Mouse (Mus musculus) limb, embryonic 11.5 days (tissue): Measurements from ENCODE around the gene Acot7. TPM values are rescaled to one million over a fixed set of nuclear protein-coding genes. Genes with fewer than 3 reads are reported as not detected.
A peak's percentile ranks its signal among the peaks of the same experiment; 100 is the strongest.

ENCODE experiments used
- ATAC-seq: fragments of 200-750 bp; cut with Nextera tagmentation; 2 replicates; pipeline ENCODE4 v1.8.0; 2017; ENCODE audit warnings: low read depth; ENCODE audit not compliant: insufficient number of reproducible peaks, low FRiP score, low TSS enrichment
- DNase-seq: peaks from one replicate; pipeline ENCODE4 v3.0.0-alpha.2; 2015; ENCODE audit warnings: low spot score
- H3K27ac ChIP-seq: fragments of 300-500 bp; sonication (generic); replicated peaks from 2 replicates; pipeline ENCODE4 v1.5.1; 2014; ENCODE audit warnings: low read depth, mild to moderate bottlenecking, low read length
- H3K27me3 ChIP-seq: fragments of 300-500 bp; sonication (generic); 2 replicates; pipeline ENCODE4 v1.6.1; 2014; ENCODE audit warnings: mild to moderate bottlenecking, low read length, mixed read lengths; ENCODE audit not compliant: control insufficient read depth, insufficient read depth
- H3K36me3 ChIP-seq: fragments of 300-500 bp; sonication (generic); 2 replicates; pipeline ENCODE4 v1.6.1; 2014; ENCODE audit warnings: mild to moderate bottlenecking, low read length, moderate library complexity, mixed read lengths; ENCODE audit not compliant: control insufficient read depth, insufficient read depth
- H3K4me1 ChIP-seq: fragments of 300-500 bp; sonication (generic); 2 replicates; pipeline ENCODE4 v1.6.1; 2014; ENCODE audit warnings: low read length, mixed read lengths; ENCODE audit not compliant: control insufficient read depth, insufficient read depth
- H3K4me2 ChIP-seq: fragments of 300-500 bp; sonication (generic); 2 replicates; pipeline ENCODE4 v1.6.1; 2014; ENCODE audit warnings: low read depth, mild to moderate bottlenecking, moderate library complexity; ENCODE audit not compliant: severe bottlenecking
- H3K4me3 ChIP-seq: fragments of 300-500 bp; sonication (generic); 2 replicates; pipeline ENCODE4 v1.5.1; 2014; ENCODE audit warnings: low read depth, low read length
- H3K9ac ChIP-seq: fragments of 300-500 bp; sonication (generic); 2 replicates; pipeline ENCODE4 v1.6.1; 2014; ENCODE audit warnings: mild to moderate bottlenecking, low read length
- H3K9me3 ChIP-seq: fragments of 300-500 bp; sonication (generic); 2 replicates; pipeline ENCODE4 v1.6.1; 2016; ENCODE audit warnings: low read length; ENCODE audit not compliant: control insufficient read depth
- WGBS: fragments of 180-500 bp; shearing (Covaris S2); extraction: QIAGEN DNeasy Blood & Tissue Kit; methylation state at CpG from one replicate; pipeline ENCODE4 v1.1.7; 2014; 5-methylcytosine and 5-hydroxymethylcytosine counted together
- polyA plus RNA-seq: library from polyadenylated mRNA; unstranded; fragments of >200 nt; fragmentation: Nextera tagmentation; extraction: Ambion mirVana; gene quantifications from 2 replicates; pipeline ENCODE4 v1.2.1, GENCODE M21; 2014

Gene Acot7
- 32.1 and 33.3 TPM in 2 replicates for polyA plus RNA-seq

DNA sequence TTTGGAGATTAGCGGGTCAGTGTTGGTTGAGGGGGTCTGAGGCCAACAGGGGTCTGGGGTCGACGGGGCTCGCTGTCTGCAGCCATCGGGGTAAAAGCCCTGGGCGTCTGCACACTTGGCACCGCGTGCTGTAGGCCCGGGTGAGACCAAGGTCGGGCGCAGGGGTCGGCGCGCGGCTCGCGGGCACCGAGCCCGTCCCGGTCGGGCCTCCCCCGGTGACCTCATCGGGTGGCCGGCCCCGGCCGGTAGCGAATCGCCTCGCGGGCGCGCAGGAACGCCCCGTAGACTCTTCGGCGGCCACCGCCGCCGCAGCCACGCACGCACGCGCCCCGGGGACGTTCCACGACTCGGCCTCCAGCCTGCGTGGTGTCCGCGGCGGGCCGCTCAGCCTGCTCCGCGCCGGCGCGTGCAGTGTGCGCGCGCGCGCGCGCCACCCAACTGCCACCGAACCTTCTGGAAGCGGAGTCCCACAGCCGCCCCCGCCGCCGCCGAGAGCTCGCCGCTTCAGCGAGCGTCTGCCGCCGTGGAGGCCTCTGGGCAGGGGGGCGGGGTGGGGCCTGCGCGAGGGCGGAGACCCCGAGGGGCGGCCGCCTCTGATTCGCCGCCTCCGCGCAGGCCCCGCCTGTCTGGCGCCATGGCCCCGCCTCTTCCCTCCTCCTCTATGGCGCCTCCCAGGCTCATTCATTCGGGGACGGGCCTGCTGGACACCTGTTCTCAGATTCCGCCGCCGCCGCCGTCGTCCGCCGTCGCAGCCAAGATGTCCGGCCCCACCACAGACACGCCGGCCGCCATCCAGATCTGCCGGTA, at the start of gene Acot7:
TSS of gene Acot7 (plus strand) at position 598 of the 807 bp plus-strand sequence.
- peaks cover 12% of the 10 kb centered on the region; the same call in 1 of the 2 replicates for H3K27me3 ChIP-seq
- peak within 1 kb of the TSS; percentile 58 for H3K4me3 ChIP-seq
- H3K9me3 ChIP-seq = no peaks in the 10 kb centered on the region
- peak within 1 kb of the TSS; percentile 99 for H3K4me2 ChIP-seq
- 0% methylated on average over 64 of the region's 108 CpGs for WGBS
- H3K9ac ChIP-seq = peak within 1 kb of the TSS; percentile 82
- no peaks in the 10 kb centered on the region for H3K4me1 ChIP-seq
- peak; percentile 94 for ATAC-seq
- peak within 1 kb of the TSS; percentile 30; the same call in 1 of the 2 replicates for H3K27ac ChIP-seq
- H3K36me3 ChIP-seq = no peaks in the 10 kb centered on the region
- peak; percentile 92 for DNase-seq

DNA sequence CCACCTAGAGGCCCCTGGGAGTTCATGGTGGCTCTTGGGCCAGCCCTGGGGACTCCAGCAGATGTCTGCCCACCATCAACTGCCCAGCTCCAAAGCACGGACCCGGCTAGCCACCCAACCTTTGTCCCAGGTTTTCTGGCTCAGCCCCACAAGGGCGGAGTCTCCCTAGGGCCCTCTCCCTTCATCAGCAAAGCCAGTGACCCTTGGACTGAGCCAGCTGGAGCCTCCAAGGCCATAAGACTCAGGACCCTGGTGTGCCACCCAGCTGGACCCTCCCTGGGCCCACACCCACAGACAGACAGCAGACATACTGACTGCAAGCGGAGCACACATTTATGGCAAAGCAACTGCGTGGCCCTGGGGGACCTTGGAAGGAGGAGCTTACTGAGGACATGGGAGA, 49.1 kb upstream of the Acot7 start:
- DNase-seq (no peak), ATAC-seq (no peak)
- Histone ChIP-seq H3K36me3 (no peaks in the 10 kb centered on the region), H3K27me3 (peaks cover 100% of the 10 kb centered on the region), H3K4me2 (no peak overlapping the region), H3K4me1 (peaks cover 39% of the 10 kb centered on the region), H3K27ac (no peak overlapping the region), H3K9me3 (no peaks in the 10 kb centered on the region), H3K9ac (no peak overlapping the region), H3K4me3 (no peak overlapping the region)
- 55% methylated on average over 5 of the region's 5 CpGs for whole genome bisulfite sequencing

DNA sequence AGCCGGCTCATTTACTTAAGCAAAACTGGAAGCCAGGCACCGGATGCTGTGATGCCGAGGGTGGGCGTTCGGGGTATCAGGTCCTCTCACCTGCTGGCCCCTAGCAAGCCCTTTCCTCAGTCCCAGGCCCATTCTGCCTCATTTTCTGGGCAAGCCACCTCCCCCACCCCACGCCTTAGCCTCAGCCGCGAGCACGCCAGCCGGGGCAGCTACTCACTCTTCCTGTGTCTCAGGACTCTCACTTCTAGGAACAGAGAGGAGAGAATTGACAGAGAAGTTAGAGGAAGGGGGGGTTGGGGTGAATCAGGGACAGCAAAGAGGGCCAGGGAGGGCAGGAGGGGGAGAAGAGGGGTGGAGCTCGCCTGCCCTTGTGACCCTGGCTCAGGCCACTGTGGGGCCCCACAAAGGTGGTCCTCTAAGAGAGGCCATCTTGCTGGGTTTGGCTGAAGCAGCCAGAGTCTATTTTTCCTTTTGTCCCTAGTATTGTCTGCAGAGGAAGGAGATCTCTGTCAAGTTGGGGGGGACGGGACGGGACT, 48.5 kb upstream of the Acot7 start:
- WGBS = 27% methylated on average over 13 of the region's 13 CpGs
- Histone ChIP-seq H3K9ac (no peak overlapping the region), H3K36me3 (no peaks in the 10 kb centered on the region), H3K4me2 (no peak overlapping the region), H3K4me3 (no peak overlapping the region), H3K4me1 (peaks cover 39% of the 10 kb centered on the region), H3K27ac (no peak overlapping the region), H3K9me3 (no peaks in the 10 kb centered on the region), H3K27me3 (peaks cover 100% of the 10 kb centered on the region)
- no peak for DNase-seq
- no peak for ATAC-seq

DNA sequence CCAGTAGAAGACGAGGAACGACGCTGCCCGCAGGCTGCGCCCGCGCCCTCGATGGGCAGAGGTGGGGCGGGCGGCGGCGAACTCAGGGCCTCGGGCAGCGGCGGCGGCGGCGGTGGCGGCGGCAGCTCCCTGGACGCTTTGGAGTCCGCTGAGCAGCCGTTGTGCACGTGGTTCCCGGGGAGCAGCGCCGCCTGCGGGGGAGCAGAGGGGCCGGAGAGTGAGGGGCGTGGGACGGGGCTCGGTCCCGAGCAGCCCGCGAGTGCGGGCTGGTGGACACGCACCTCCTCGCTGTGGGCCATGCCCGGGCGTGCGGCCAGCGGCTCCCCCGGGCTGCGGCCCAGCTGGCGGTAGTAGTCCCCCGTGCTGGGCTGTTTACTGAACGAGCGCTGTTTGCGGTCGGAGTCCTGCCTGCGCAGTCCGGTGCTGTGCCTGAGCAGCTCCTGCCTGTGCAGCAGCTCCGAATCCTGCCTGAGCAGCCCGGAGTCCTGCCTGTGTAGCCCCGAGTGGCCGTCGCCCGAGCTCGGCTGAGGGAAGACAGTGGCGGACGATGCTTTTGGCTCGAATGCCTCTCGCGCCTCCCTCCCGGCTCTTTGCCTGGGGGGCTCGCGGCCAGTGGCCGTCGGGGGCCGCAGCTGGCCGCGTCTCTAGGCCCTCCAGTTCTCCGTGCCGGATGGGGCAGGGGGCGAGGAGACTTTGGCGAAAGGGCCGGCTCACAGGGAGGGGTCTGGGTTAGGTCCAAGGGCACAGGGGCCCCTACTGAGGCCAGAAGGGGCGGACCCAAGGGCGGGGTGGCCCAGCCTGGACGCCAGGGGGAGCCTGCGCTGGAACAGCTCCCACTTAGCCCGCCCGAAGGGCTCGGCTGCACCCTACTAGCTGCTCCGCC, 46.9 kb upstream of the Acot7 start:
- WGBS = under 1% methylated on average over 69 of the region's 85 CpGs
- DNase-seq = peak; percentile 73
- no peaks in the 10 kb centered on the region for H3K36me3 ChIP-seq
- H3K4me3 ChIP-seq = peak overlapping the region; percentile 21
- peak overlapping the region; percentile 53 for H3K4me2 ChIP-seq
- H3K9me3 ChIP-seq = no peaks in the 10 kb centered on the region
- H3K9ac ChIP-seq = peak overlapping the region; percentile 1; the same call in 1 of the 2 replicates
- peaks cover 88% of the 10 kb centered on the region for H3K27me3 ChIP-seq
- peaks cover 29% of the 10 kb centered on the region for H3K4me1 ChIP-seq
- H3K27ac ChIP-seq = no peak overlapping the region
- peak; percentile 34; the same call in 1 of the 2 replicates for ATAC-seq

DNA sequence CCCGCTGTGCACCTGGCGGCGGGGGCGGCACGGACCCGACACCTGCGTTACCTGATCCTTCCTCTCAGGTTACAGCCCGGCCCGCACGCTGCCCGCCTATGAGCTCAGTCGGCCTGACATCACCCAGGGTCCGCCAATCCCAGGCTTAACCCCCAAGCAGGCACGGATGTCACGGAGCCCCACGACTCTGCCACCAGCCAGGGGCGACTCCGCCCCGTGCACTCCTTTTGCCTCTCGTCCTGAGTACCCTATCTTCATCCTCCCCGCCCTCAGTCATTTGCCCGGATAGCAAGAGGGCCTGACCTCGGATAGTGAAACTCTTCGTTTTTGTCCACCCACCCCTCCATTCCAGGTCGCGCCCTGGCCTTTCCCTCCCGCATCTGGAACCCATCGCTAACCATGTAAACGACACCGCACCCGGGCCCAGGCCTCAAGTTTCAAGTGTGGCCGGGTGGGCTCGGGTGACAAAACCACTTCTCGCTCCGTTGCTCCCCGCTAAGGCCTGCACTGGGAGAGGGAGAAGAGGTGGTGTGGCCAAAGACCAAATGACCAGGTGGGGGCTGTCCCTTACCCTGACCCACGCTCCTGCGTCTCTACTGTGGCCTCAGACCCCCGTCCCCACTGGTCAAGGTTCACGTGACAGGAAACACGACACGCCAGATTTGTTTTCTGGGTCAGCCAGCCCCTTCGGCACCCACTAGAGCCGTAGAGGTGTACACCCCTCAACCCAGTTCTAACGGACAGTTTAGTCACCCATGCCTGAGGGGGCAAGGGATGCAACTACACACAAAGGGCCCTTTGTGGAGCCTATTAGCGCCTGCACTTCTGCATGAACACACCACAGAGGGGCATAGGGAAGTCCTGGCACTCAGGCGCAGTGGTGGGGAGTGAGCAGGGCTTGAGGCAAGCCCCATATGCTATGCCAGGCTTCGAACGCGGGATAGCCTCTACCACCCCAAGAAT, 45.8 kb upstream of the Acot7 start:
- peaks cover 26% of the 10 kb centered on the region for H3K4me1 ChIP-seq
- H3K27me3 ChIP-seq = peaks cover 77% of the 10 kb centered on the region
- no peaks in the 10 kb centered on the region for H3K36me3 ChIP-seq
- H3K4me3 ChIP-seq = peak overlapping the region; percentile 21
- no peak overlapping the region for H3K27ac ChIP-seq
- H3K4me2 ChIP-seq = peak overlapping the region; percentile 53
- WGBS = 3% methylated on average over 49 of the region's 50 CpGs
- H3K9ac ChIP-seq = no peak overlapping the region
- peak; percentile 22; the same call in 1 of the 2 replicates for ATAC-seq
- DNase-seq = peak; percentile 74
- H3K9me3 ChIP-seq = no peaks in the 10 kb centered on the region

DNA sequence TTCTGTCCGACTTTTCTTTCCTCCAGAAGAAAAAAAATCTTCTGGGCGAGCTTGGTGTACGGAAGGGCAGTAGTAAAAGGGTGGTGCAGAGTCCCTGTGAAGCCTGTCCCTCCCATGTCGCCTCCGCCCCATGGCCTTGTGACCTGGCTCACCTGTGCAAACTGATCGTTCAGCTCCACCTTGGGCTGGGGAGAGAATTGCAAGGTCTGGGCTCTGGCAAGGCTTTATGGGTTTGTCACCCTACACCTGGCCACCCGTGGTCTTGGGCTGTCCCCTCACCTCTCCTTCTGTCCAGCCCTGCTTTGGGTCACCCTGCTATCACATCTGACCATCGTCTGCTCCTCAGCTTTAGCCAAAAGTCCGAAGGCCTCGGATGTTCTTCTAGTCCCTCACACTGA, 45.2 kb upstream of the Acot7 start:
- H3K4me2 ChIP-seq = peak overlapping the region; percentile 53
- no peak for DNase-seq
- H3K4me3 ChIP-seq = no peak overlapping the region
- H3K9ac ChIP-seq = no peak overlapping the region
- H3K27me3 ChIP-seq = peaks cover 70% of the 10 kb centered on the region
- H3K4me1 ChIP-seq = peaks cover 26% of the 10 kb centered on the region
- ATAC-seq = no peak
- no peak overlapping the region for H3K27ac ChIP-seq
- 25% methylated on average over 10 of the region's 10 CpGs for WGBS
- no peaks in the 10 kb centered on the region for H3K9me3 ChIP-seq
- H3K36me3 ChIP-seq = no peaks in the 10 kb centered on the region

DNA sequence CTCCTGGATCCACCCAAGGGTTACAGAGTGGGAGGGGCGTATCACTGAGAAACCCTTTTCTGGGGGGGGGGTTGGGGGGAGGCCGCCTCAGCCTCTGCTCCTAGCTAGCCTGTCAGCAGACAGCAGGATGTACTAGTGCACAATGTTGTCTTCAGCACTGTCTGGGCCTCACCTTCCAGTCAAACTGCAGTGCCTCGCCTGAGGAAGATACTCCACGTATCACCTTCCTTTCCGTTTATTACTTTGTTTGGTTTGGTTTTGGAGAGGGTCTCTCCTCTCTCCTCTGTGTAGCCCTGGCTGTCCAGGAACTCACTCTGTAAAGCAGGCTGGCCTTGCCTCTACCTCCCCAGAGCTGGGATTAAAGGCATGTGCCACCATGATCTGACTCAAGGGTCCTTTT, 44.7 kb upstream of the Acot7 start:
- Histone ChIP-seq H3K36me3 (no peaks in the 10 kb centered on the region), H3K4me3 (no peak overlapping the region), H3K27ac (no peak overlapping the region), H3K27me3 (peaks cover 66% of the 10 kb centered on the region), H3K9ac (no peak overlapping the region), H3K4me1 (peaks cover 26% of the 10 kb centered on the region), H3K4me2 (no peak overlapping the region), H3K9me3 (no peaks in the 10 kb centered on the region)
- DNase-seq (no peak), ATAC-seq (no peak)
- 46% methylated on average over 5 of the region's 5 CpGs for WGBS
